Mouse (Mus musculus): Measurements from ENCODE around the gene Nid1.
"Not testable (repeated sequence)": the region's sequence is repeated elsewhere in the genome, so short reads cannot be mapped to it uniquely, and the experiment has no call there.

DNA sequence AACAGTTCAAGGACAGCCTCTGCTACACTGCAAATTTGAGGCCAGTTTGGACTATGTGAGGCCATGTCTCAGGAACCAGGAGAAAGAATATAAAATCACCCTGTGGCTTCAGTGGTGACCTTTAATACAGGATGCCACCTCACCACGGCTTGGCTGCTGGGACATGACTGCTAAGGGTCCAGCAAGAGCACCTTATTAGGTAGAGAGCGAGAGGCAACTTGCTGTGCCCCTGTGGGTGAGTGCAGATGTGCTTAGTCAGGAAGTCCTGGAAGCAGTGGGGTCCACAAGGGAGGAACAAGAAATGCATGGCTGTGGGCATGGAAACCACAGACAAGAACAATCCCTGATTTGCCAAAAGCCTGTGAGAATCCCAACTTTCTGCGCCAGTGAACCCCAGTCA, 34.0 kb upstream of the Nid1 start:
- not testable (repeated sequence) for TF ChIP-seq CTCF (IDR thresholded peaks at IDR 0.05; ENCODE audit: low read depth, low read length); POLR2A (IDR thresholded peaks at IDR 0.05; ENCODE audit: borderline replicate concordance, low read depth, low read length)

Data from bone marrow macrophage, adult 2 months (primary cell).